Mouse (Mus musculus) thymus, postnatal 36 days (tissue): Measurements from ENCODE around the gene Clip3.

Experiments used
- DNase-seq, 2 experiments: peaks; one replicate each; pipeline ENCODE4 v3.0.0; 2022; ENCODE audit warnings: mixed read lengths in 2 of 2

Gene Clip3

GRCm38 (mm10) chr7:30328379-30328778 lies 36.9 kb downstream of the Clip3 start:
- DNase-seq = no peak

GRCm38 (mm10) chr7:30331887-30332286 lies 40.4 kb downstream of the Clip3 start:
- peak; percentile 69 to 75 for DNase-seq

GRCm38 (mm10) chr7:30332622-30333259 lies 41.2 kb downstream of the Clip3 start:
- no peak for DNase-seq

DNA sequence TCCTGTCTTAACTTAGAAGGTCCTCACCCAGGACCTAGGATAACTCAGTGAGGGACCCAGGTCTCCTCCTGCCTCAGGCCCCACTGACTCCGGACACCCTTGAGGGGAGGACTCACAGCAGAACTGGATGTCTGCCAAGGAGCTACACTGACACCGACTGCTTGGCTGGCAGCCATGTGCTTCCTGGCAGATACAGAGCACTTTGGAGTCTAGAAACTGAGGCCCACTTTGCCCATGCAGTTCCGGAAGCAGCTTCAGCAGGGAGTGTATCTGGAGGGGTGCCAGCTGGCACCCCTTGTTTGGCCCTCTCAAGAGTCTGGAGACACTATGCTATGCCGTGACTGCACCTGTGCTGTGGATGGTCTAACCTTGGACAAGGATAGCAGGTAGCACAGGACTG lies 41.9 kb downstream of the Clip3 start:
- DNase-seq = peak; percentile 42 to 63

DNA sequence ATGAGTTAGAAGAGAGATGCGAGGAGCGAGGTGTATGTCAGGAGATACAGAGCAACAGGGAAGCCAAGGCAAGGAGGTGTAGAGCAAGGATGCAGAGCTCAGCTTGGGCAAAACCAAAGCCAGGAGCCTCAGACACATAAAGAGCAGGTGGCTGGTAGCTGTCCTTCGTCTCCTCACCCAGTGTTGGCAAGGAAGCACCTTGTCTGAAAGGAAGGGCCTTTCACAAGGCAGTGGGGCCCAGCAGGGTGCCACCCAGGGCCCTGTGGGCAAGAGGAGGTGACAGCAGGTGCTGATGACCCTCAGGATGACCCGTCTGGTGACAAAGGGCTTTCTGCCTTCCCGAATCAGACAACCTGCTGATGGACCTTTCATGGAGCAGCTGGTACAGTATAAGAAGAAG lies 43.0 kb downstream of the Clip3 start:
- no peak for DNase-seq

GRCm38 (mm10) chr7:30335688-30336087 lies 44.2 kb downstream of the Clip3 start:
- DNase-seq = no peak

GRCm38 (mm10) chr7:30336384-30336783 lies 44.9 kb downstream of the Clip3 start:
- DNase-seq = peak; percentile 61

GRCm38 (mm10) chr7:30339432-30340109 lies 48.0 kb downstream of the Clip3 start:
- DNase-seq = no peak

GRCm38 (mm10) chr7:30346635-30347379 lies 55.3 kb downstream of the Clip3 start:
- DNase-seq = peak; percentile 55 to 65

- DNase-seq = peak; percentile 65 to 69
Observed at GRCm38 (mm10) chr7:30347828-30348227, 56.3 kb downstream of the Clip3 start.

DNA sequence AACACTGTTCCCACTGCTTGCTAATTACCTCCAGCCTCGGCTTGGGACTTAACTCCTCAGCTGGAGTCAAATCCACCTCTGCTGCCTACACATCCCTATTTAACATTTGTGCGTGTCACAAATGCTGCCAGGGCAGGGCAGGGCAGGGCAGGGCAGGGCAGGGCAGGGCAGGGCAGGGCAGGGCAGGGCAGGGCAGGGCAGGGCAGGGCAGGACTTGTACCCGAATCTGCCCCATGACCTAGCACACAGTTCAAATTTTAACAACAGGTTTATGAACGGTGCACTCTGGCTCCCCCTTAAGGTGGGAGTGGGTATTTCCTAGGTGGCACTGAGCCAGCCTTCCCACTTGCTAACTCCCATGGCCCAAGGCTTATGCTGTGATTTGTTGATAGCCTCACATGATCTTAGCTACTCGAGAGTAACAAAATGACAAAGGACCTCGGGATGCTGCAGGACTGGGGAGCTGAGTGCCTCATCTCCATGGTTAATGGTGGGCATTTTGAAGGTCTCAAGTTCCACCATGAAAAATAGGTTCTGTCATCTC lies 61.8 kb downstream of the Clip3 start:
- peak; percentile 37 to 57 for DNase-seq

- DNase-seq = no peak
Observed at GRCm38 (mm10) chr7:30354059-30354458, 62.5 kb downstream of the Clip3 start.
